Mouse (Mus musculus) right cerebral cortex, postnatal 25 days (tissue): ENCODE data around the gene Adamts12.

Source experiments
- DNase-seq: peaks from one replicate; pipeline ENCODE4 v3.0.0; 2022

The Adamts12 gene

GRCm38 (mm10) chr15:11064558-11065411 is at the start of gene Adamts12:
TSS of gene Adamts12 (plus strand) at chr15:11064790.
- DNase-seq = no peak

- DNase-seq = no peak
Observed at GRCm38 (mm10) chr15:11014931-11015330, 49.7 kb upstream of the Adamts12 start.

GRCm38 (mm10) chr15:11026801-11027561 is 37.6 kb upstream of the Adamts12 start:
- no peak for DNase-seq

GRCm38 (mm10) chr15:11030188-11030587 is 34.4 kb upstream of the Adamts12 start:
- no peak for DNase-seq

- no peak for DNase-seq
Observed at GRCm38 (mm10) chr15:11035947-11036474, 28.6 kb upstream of the Adamts12 start.

- peak; percentile 25 for DNase-seq
Observed at GRCm38 (mm10) chr15:11036535-11037375, 27.8 kb upstream of the Adamts12 start.

- peak; percentile 37 for DNase-seq
Observed at GRCm38 (mm10) chr15:11037376-11037695, 27.3 kb upstream of the Adamts12 start.

- DNase-seq = peak; percentile 12
Observed at GRCm38 (mm10) chr15:11037711-11038110, 26.9 kb upstream of the Adamts12 start, which contains the start of gene Rxfp3. TSS of gene Rxfp3 (minus strand) at chr15:11037991.

- DNase-seq = no peak
Observed at GRCm38 (mm10) chr15:11038476-11038875, 26.1 kb upstream of the Adamts12 start.

- no peak for DNase-seq
Observed at GRCm38 (mm10) chr15:11040067-11040466, 24.5 kb upstream of the Adamts12 start.

- DNase-seq = no peak
Observed at GRCm38 (mm10) chr15:11041229-11041628, 23.4 kb upstream of the Adamts12 start.

- no peak for DNase-seq
Observed at GRCm38 (mm10) chr15:11042828-11043227, 21.8 kb upstream of the Adamts12 start.

- DNase-seq = no peak
Observed at GRCm38 (mm10) chr15:11053678-11054439, 10.7 kb upstream of the Adamts12 start.

GRCm38 (mm10) chr15:11054440-11055080 is 10.0 kb upstream of the Adamts12 start:
- no peak for DNase-seq

GRCm38 (mm10) chr15:11062903-11063302 is 1.7 kb upstream of the Adamts12 start:
- no peak for DNase-seq

- no peak for DNase-seq
Observed at GRCm38 (mm10) chr15:11064160-11064557, 431 bp upstream of the Adamts12 start.

GRCm38 (mm10) chr15:11065528-11066171 is 1.1 kb downstream of the Adamts12 start:
- DNase-seq = no peak

GRCm38 (mm10) chr15:11066299-11066698 is 1.7 kb downstream of the Adamts12 start:
- DNase-seq = no peak

- no peak for DNase-seq
Observed at GRCm38 (mm10) chr15:11067891-11068290, 3.3 kb downstream of the Adamts12 start.

- no peak for DNase-seq
Observed at GRCm38 (mm10) chr15:11075726-11076361, 11.3 kb downstream of the Adamts12 start.
